Mouse (Mus musculus) retina, postnatal 7 days (tissue): Measurements from ENCODE around the gene Parl.
A peak's percentile ranks its signal among the peaks of the same experiment; 100 is the strongest.

Source experiments
- DNase-seq: peaks from one replicate; pipeline ENCODE4 v3.0.0-alpha.2; 2012; ENCODE audit warnings: low read depth, low spot score

Parl gene

GRCm38 (mm10) chr16:20237426-20237825 lies 64.8 kb downstream of the Parl start:
- peak; percentile 9 for DNase-seq

- no peak for DNase-seq
Measured at GRCm38 (mm10) chr16:20234406-20234805, 67.8 kb downstream of the Parl start.
